Mouse (Mus musculus) B cell, adult 2 months (primary cell): ENCODE data around the gene Cachd1.

Source experiments
- DNase-seq, 2 experiments: peaks; one replicate each; pipeline ENCODE4 v3.0.0; 2022

Gene Cachd1

DNA sequence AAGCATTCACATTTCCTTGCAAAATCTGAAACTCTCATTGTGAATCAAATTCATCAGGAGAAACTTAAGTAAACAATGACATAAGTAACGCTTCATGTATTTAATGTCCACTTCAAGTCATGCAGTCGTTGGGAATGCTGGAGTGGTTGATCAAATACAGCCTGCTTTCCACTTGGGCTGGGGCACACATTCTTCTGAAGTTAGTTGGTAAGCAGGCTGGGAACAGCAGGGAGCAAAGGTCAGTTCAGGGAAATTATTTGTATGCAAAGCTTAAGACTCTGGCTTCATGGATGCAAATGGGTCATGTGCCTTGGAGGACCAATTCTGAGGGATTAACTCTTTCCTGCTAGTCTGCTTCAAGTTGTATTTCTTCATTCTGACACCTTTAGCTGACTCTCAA is 16.7 kb downstream of the Cachd1 start:
- DNase-seq = no peak

DNA sequence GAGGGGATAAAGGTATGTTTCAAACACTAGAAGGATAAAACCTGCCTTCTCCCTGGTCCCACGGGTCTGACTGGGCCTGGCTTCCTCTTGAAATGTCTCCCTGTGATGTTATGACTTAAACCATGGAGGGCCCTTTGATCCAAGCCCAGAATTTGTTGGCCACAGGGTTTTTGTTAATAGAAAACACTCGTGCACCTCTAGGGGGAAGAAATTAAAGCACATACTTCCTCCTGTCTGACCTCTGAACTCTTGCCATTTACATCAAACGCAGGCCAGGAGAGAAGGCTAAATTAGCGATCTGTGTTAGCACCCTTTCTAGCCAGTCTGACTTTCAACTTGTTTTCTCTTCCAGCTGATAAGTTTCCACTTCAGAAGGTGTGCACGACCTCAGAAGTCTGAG is 19.0 kb downstream of the Cachd1 start:
- DNase-seq = no peak

DNA sequence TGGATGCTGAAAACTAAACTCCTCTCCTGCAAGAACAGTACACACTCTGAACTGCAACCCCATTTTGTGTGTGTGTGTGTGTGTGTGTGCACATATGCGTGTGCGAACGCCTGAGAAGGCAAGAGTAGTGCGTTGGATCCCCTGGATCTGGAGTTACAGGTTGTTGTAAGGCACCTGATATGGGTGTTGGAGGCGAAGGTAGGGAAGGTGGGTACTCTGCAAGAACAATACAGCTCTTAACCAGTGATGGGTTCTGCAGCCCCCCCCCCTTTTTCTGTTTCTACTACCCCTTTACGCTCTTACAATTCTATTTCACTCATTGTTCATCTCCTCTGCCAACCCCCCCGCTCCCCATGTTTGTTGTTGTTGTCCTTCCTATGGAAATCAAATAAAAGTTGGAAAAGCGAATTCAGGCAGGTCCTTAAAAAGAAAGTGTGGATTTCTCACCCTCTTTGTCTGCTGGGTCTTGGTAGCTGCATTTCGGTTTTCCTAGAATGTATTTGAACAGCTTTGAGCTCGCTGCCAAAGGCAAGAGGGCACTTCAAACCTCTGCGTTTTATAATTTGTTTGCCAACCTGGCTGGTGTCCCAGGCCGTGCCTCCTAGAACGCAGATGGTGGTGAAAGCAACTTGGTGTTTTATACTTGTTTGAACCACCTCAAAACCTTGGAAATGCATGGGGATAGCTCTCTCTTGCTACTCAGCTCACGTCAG is 24.4 kb downstream of the Cachd1 start:
- no peak for DNase-seq

DNA sequence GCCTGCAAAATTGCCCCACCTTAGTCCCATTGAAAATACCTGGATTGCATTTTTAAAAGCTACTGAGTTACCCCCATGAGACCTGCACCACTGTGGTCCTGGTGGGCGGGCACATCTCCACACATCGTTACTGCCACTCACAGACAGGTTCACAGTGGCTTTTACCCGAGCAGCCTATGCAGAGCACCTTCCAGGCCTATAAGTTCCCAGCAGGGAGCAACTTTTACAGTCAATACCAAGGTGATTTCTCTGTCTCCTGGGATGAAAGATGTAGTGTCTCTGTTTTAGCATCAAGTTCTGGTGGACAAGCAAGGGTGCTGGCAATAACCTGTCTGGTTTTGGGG is 24.9 kb downstream of the Cachd1 start:
- DNase-seq = no peak

DNA sequence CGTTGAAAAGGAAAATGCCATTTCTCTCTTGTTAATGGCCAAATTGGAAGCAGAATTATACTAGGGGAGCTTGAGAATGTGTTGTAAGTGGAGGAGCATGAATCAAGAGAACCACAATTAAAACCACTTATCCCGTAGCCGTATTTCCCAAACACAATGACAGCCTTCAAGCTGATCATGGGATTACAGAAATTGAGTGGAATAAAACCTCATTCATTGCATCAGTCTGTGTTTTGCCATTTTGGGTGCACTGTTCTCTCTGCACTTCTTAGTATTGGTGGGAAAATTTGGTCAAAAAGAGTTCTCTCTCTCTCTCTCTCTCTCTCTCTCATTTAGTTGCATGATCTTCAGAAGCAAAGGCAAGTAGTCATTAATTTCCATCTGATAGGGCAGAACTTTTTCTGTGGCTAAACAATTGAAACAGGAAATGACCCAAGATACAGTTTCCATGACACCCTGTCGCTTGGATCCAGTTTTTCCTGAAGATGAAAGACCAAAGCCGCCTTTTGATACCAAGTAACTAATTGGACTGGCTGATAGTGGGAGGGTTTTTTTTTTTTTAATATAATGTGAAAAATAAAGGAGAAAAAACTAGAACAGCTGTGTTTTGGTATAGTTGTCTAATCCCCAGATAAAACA is 34.7 kb downstream of the Cachd1 start:
- no peak for DNase-seq

DNA sequence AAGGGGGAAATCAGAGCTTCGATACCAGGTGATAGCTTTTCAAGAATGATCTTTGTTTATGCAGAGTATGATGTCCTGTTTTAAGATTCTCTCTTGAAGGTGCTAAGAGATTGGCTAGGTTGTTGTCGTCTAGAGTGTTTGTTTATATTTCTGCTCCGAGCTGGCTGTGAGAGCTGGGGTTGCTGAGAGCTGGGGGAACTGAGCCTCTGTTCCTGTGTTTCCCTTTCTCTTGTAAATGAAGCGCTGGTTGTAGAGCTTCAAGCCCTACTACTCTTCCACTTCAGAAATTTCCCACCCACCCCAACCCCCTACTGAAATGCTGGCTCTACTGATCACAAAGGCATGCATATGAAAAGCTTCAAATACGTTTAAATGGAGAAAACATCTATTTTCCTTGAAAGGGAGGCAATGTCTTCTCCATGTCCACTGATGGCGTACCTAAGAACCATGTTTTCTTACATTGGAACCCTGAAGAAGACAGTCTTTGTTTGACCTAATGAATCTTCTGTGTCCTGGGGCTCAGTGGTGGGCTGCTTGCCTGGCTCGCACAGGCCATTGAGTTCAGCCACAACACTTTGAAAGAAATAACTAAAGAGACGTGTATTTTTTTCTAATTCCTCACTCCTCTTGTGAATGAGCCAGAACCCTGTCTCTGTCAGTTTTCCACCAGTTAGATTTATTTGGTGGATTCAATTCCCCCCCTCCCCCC is 35.5 kb downstream of the Cachd1 start:
- DNase-seq = no peak

DNA sequence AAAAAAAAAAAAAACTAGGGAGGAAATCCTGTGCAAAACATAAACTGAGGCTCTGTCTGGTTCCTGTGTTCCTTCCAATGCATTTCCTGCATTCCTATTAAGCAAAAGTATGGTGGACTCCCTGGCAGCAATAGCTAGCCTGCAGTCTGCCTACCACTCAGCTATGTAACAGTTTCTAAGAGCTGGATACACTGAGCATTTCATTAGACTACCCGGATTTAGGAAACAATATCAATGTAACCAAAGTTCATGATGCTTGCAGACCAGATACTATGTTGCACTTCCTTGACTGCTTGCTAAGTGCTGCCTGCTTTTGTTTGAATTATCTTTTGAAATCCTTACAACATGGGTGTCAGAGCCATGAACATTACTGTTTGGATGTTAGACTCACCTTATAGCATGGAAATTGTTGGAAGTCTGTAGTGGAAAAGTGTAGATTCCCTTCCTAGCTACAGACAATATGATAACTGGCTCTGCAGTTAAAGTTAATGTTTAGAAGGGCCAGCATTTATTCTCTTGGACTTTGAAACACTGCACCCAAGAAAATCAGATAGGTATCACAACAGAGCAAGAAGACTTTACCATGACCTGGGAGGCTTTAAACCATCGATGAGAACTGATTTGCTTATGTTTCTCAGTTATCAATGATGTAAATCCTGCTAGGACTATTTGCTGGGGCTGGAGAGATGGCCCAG is 37.4 kb downstream of the Cachd1 start:
- no peak for DNase-seq

DNA sequence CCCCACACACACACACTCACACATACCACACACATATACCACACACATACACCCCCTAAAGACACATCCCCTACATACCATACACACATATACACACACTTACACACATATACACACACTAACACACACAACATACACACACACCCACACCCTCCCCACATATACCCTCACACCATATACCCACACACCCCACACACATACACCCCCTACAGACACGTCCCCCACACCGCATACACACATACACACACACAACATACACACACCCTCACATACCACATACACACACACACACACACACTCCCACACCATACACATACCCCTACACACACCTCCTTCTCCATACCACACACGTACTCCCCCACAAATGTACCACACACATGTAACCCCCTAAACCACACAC is 42.8 kb downstream of the Cachd1 start:
- DNase-seq = no peak

DNA sequence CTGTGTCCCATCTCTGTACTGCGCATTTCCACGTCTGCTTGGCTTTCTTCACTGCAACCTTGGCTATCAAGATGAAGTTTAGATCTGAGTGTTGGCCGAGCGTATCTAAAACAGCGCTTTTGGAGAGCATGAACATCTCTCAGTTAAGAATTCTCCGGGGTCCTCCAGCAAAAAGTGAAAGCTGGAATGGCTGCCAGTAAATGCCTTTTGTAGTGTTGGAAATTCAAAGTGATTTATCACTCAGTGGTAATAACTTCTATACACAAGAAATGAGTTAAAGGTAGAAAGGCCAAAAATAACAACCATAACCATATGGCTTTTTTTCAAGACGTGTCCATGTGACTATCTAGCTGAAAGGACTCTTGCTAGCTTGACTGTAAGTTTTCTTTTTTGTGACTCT is 46.1 kb downstream of the Cachd1 start:
- no peak for DNase-seq

DNA sequence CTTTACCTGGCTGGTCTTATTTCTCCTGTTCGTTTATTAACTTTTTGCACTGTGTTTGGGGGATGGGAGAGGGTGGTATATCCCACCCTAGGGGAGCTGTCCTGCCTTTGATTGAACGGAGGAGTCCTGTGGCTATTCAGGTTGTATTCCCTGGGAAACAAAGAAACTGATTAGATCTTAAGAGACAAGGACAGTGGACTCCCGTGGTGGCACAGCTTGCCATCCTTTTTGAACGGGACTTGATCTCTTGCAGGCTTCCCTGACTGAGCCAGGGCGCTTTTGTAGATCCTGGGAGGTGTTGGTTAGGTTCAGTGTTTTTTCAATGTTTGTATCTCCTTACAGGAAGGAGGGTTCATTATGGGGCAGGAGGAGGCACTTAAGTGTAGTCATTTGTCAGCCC is 50.9 kb downstream of the Cachd1 start:
- DNase-seq = no peak

DNA sequence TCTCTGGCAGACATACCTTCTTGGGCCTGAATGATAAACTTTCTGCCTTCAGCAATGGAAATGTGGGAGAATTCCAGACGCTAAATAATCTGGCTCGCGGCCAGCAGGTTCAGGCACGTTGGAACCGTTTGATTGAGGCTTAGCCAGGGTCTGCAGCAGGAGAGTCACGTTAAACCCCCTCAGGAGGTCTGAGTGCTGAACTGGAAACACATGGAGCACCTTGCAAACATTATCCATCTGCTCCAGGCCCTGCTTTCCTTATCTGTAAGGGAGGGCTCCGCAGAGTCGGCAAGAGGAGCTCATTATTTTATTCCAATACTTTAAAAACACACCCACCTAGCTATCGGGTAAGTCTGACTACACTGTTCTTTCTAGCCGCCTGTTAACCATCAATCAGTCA is 52.3 kb downstream of the Cachd1 start:
- no peak for DNase-seq

DNA sequence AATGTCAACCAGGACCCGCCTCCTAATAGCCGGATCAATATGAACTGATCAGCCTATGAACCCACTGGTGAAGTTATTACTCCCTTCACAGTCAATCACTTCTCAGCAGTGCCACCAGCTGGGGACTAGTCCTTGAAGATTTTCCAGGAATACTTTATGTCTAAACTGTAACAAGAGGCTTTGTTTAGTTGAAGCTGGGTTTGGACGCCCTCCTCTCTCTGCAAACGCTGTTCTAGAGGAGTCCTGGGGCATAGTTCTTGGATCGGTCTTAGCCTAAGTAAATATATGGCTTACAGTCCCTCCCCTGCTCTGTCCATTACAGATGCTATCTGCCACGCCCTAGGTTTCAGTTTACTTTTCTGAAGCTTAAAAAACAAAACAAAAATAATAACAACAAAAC is 60.7 kb downstream of the Cachd1 start:
- no peak for DNase-seq

DNA sequence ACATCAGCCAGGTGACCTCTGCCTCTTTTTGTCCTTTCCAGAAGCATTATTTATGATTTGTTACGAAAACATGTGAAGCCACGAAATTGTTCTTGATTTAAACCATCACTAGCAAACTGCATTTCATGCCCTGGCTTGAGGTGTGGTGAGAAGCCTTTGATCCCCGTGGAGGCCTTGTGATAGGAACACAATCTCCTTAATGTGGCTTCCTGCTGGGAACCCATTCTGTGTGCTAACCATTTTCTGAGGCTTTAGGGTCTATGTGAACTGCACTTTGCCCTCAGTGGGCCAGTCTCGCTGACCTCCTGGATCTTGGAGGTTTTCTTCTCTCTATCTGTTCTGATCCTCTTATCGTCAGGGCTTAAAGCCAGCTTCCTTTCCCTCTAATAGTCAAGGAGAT is 66.2 kb downstream of the Cachd1 start:
- no peak for DNase-seq

DNA sequence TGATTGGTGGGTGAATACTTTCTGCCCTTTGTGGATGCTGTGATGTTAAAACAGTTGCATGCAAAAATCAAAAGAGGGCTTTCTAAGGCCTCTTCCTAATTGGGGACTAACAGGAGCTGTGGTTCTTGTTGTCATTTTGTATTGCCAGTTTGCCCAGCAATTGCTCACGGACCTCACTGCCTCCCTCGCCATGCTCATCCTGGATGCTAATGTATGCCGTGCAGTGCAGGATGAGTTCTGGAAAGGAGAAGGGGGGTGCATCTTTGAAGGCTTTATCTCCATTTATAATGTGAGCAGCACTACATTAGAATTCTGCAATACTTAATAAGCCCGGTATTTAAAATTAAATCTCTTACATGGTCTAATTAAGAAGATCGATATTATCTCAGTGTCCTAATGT is 66.6 kb downstream of the Cachd1 start:
- no peak for DNase-seq

DNA sequence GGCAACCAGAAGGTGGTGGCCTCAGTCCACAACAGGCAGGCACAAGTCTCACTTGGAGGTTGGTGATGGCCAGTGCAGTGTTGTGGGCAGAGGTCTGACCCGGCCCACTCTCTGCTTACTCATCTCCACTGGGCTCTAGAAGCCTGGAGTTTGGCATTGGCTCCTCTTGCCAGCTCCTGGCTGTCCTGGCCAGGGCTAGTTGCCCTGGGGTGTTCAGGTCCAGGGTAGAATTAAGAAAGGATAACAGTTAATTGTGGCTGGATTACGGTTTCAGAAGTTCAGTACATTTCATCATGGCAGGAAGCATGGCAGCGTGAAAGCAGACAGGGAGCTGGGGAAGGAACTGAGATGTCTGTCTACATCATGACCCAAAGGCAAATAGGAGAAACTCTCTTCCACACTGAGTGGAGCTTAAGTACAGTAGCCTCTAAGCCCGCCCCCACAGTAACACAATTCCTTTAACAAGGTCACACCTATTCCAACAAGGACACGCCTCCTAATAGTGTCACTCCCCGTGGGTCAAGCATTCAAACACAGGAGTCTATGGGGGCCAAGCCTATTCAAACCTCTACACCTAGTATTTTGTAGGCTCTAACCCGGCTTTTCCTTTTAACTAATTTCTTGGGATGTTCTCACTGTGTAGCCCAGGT is 74.5 kb downstream of the Cachd1 start:
- no peak for DNase-seq

DNA sequence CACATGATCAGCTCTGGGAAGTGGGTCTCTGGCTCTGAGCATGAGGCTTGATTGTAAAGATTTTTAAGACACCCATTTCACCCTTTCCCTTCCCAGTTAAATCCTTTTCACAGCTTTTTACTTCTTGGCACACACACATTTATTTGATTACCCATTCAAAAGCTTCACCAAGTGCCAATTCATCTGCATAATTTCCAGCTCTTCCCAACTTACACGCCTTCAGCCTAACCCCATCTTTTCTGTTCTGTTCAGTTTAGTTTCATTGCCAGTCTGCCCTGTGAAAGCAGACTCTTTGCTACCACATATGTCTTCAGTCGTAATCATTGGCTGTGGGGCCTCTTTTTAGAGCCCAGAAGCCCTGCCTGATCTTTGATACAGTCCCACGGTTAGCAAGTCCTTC is 76.0 kb downstream of the Cachd1 start:
- DNase-seq = no peak

DNA sequence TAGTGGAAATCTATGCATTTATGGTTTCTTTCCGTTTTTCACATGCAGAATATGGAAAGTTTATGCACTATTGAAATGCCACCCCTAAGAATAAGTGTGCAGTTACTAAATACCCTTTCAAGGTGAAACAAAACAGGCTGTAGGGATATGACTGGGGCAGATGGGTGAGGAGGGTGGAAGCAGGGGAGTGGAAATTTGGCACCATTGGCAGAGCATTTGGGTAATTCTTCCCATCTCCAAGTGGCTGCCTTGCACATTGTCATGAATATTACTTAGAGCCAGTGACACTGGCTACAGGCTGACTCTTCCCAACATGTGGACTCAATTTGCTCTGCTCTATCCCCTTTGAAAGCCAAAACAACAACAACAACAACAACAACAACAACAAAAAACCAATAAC is 77.0 kb downstream of the Cachd1 start:
- no peak for DNase-seq

DNA sequence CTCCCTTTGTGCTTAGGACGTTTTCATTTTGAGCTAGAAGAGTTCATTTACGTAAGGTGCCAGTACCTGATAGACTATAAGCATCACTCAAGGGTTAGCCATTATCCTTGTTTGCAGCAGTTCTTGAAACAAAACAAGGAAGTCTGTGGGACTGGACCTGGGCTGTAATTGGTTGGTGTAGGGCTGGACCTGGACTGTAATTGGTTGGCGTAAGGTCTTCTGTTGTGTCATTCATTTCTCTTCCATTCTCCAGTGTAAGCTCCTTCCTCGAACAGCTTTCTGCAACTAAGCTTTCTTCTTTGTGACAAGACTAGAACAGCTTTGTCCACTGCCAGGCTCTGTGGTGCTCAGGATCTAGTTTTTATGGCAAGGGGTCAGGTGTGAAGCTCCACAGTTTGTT is 78.9 kb downstream of the Cachd1 start:
- no peak for DNase-seq

DNA sequence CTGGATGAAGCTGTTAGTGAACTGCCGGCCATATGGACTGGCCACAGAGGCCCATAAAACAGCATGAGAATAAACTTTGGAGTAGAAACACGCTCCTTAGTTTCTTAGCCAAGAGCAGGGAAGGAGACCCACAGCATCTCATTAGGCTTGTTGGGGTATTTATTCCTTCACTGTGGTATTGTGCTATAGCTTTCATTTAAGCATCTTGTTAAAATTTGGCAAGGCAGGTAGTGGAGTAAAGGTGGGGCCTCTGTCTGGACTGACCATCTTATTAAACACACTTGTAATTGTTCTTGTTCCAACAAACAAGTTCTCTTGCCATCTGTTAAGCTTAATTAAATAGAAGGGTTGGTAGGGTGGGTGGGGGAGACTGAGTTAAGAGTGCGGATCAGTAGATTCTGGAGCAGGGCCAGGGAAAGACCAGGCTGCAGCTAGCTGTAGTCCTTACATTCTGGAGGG is 81.0 kb downstream of the Cachd1 start:
- DNase-seq = no peak

DNA sequence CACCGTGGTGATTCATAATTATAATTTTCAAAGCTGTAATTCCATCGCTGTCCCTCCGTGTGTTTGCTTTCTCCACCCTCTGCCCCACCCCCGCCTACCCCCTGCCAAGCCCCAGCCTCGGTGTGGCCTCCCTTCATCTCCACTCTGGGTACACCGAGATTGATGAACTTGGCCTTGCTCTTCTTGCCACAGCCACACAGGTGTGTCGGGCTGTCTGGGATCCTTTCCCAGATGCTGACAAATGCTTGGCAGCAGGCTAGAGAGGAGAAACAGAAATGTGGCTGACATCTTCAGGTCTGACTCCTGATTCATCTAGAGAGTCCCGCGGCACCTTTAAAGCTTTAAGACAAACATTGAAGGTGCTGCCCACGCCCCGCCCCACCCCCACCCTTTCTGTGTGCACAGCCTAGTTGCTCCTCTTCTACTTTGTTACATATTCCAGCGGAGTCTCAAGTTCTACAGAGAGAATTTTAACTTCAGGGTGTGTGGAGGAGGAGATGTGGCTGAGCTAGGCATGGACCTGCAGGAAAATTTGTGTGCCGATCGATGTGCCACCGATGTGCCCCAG is 87.5 kb downstream of the Cachd1 start:
- DNase-seq = no peak

DNA sequence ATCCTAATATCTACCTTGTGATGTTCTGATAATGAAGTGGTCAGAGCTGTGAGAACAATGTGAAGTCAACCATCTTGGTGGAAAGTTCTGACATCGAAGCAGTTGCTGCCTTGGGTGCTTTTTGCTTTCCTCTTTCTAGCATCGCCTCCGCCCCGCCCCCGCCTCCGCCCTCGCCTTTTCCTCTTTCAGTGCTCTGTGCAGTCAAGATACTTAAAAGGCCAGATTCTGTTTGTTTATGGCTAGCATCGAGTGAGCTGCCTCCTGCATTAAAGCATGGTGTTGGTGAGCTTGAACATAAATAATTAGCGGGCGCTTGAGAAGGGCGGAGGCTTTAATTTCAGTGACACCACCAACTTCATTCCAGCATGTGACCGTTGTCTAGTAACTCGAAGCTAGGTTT is 88.9 kb downstream of the Cachd1 start:
- no peak for DNase-seq

DNA sequence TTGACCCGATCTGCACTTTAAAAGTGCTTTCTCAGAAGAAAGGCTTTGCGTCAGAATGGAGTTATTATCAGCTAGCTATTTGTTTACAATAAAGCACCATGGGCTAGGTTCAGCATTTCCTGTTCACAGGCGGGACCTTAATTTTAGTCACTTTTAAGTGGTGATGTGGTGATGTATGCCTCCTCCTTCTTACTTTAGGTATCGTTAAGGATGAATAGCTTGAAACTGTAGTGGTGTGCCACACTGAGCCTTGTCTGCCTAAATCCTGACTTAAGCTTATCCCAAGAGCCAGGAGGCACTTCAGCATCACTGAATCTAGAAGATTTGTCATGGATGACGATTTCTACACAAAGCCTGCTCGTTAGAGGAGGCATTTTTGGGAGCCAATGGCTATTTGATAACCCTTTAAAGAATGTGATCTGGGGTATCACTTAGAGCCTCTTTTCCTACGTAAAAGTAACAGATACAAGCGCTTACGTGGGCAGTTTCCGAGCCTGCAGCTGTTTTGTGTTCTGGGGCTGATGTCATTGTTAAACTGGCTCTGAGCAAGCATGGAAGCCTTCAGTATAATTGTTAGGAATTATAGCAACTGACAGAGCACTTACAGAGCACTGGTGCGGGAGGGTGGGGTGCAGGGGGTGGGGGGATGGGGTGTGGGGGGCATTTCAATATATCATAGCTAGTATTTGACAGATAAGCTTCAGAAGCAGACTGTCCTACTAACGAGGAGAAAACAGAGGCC is 89.7 kb downstream of the Cachd1 start:
- DNase-seq = no peak
